Mouse (Mus musculus) liver, postnatal 0 days (tissue): ENCODE data around the gene Hist1h3f.

Source experiments
- CTCF ChIP-seq: sonication (generic); IDR thresholded peaks from 2 replicates; pipeline ENCODE4 v1.5.1; 2016; ENCODE audit warnings: antibody characterized with exemption, low read depth
- EP300 ChIP-seq: IDR thresholded peaks from 2 replicates; pipeline ENCODE4 v1.6.1; 2016; ENCODE audit warnings: antibody characterized with exemption, low read depth, mild to moderate bottlenecking

- TF ChIP-seq CTCF (no peak), EP300 (no peak)
Observed at GRCm38 (mm10) chr13:23501511-23501910, 42.3 kb upstream of the Hist1h3f start.
